Mouse (Mus musculus) WW6 (cell line): Measurements from ENCODE around the gene Col4a2.

Experiments
- DNase-seq: peaks from one replicate; pipeline ENCODE4 v3.0.0-alpha.2; 2013; ENCODE audit warnings: low read depth, low spot score

Col4a2 gene

DNA sequence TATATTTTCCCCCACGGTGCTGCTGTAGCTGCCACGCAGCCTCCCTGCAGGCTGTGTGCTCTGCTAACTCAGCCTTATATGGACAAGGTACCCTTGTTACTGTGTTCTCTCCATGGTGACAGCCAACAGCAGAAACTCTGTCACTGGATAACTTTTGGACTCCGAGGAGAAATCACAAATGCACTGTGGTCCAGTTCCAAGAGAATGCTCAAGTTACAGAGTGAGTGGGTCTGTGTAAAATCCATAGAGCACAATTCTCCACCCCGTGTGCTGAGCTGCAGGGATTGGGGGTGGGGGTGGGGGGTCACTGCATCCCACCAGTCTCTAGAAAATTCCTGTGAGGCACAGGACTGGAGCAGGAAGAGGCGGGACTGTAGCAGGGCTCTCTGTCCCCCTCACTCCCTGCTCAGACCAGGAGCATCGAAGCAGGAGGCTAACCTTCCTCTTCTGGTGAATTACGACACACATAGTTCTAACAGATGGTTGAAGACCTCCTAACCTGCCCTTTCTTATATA is 45.4 kb downstream of the Col4a2 start:
- DNase-seq = no peak

DNA sequence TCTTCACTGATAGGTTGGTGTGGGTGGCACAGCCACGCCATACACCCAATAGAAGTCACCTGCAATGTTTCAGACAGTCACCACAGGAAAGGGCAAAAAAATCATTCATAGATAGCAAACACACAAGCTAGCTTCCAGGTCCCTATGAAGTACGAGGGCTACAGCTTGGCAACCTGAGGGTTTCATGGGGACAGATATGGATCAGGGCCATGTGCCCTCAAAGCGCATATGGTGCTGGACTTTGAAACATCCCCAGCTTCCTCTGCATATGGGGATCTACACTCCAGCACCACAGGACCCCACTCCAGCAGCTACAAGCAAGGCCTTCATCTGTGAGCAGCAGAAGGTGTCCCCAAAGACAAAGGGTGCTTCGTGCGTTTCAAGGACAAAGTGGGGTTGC is 47.2 kb downstream of the Col4a2 start:
- no peak for DNase-seq

DNA sequence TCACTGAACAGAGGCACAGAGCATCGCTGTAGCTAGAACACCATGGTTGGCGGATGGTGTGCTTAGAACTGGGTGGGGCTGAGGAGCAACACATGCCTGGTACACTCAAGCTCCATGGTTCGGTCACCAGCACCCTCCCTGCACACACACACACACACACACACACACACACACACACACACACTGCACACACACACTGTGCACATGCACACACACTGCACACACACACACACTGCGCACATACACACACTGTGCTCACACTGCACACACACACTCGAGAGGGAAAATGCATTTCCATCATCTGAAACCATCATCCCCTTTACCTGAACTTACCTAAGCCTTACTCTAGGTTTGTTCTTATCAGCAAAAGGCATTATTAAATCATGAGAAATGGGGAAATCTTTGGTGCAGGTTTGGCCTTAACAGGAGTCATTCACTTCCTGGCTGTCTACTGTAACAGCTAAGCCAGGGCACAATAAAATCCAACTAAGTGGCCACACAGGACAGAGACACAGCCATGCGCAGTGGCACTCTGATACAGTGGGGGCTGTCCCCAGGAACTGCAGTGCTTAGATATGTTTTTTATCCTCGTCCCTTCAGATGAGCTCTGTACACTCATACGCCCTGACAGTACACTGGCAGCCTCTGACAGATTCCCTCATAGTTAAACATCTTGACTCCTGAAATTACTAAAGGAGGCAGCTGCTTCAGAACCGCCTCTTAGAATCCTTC is 49.1 kb downstream of the Col4a2 start:
- DNase-seq = no peak

- DNase-seq = no peak
These were observed 49.9 kb downstream of the Col4a2 start for GRCm38 (mm10) chr8:11362278-11363214.

DNA sequence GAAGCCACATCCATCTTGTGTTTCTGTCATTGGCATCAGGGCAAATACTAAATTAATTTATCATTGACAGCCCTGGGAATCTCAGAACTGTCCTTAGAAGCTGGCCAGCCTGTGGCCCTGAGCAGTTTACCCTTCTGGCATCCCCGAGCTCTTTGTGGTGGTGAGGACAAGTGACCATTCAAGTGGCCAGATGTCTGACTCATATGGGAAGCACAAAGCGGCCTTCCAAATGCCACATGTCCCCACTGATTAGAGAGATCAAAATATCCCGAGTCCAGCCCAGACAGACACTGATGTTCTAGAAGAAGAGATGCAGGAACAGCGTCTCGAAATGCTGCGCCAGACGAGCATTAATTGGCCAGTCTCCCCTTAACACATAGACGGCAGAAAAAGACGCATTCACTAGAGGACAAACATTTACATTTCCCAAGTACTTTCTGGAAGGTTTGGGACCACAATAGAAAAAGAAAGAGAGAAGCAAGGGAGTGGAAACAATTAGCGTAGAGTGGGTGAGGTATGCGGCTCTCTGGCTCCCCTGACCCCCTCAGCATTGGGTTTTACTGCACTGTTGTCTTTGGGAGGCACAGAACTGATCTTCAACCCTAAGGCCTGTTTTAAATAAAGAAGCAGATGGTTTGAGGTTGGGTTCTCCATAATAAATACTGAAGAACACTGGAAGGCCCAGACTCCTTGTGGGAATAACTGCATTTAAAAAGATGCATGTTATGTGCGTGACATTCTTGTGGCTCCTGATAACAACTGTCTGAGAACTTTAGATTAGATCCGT is 50.9 kb downstream of the Col4a2 start:
- no peak for DNase-seq

GRCm38 (mm10) chr8:11366251-11366650 is 53.6 kb downstream of the Col4a2 start:
- DNase-seq = no peak

DNA sequence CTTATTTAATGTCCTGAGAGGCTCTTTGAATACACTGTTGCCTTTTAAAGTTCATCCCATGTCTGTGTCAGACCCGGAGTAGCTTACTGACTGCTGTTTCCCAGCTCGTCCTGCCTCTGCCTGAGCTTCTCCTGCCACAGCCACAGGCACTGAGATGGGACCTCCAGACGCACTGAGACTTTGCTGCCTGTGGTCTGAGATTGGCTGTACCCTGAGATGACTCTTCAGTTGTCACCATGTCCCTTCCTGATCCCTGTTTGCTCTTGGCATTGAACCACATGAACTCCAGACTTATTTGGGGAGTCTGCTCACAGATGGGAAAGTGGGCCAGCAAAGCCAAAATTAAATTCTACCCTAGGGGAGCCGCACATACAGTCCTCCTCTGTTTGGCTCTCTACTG is 54.1 kb downstream of the Col4a2 start:
- DNase-seq = no peak

GRCm38 (mm10) chr8:11367670-11368069 is 55.1 kb downstream of the Col4a2 start:
- DNase-seq = no peak

DNA sequence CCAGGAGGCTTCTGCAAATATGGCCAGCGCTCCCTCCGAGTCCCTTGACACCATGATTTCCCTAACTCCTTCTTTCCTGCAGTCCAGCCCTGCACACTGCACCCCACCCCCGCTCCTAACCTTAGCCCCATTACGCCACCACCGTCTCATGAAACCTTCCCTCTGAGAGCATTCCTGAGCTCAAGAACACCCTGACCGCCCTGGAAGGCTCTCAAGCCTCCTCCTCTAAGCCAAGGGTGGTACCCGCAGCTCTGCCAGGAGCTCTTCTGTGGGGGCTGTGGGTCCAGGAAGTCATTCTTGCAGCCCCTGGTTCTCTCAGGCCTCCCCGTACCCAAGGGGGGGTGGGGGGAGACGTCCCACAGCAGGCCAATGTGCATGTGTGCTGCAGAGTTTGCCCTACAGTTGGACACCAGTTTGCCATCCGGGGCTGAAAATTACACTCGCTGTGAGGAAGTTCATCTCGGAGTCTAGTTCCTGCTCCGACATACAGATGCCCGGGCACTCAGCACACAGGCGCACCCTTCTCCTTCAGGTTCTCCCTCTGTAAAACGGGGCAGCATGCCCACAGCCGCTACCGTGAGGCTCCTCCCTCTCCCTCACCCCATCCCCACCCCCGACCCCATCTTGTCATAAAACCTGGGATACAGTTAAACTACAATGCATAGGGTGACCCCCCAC is 57.1 kb downstream of the Col4a2 start:
- no peak for DNase-seq

DNA sequence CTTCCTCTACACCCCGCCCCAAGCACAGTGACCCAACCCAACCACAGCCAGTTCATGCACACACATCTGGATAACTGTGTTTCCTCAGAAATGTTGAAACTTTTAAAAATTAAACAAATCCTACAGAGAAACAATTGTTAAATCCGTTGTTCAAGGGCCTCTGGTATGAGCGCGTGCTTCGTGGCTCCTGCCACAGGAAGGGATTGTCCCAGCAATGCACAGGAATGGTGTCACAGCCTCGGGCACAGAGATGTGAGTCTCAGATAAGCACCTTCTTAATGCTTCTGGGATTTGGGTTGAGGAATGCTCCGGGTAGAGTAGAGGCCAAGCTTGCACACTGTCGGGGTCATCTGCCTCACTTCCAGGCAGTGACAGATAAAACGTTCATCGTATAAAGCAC is 58.7 kb downstream of the Col4a2 start:
- no peak for DNase-seq

DNA sequence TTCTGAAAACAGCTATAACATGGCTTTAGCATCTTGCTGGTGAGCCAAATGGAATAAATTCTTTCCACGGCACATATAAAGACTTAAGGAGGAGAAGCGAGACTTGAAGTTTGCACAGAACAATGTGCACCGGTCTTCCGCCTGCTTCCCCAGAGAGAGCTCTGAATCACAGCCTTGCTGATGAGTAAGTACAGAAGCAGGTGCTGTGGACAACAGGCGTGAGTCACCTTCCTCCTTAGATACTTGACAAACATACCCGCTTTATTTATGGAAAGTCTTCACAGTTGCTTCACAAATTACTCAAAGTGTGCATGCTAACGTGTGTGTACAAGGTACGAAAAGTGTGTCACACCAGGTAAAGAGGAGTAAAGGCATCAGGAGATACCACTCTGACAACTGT is 59.5 kb downstream of the Col4a2 start:
- no peak for DNase-seq

- DNase-seq = no peak
These were observed 61.2 kb downstream of the Col4a2 start for GRCm38 (mm10) chr8:11373643-11374325.

DNA sequence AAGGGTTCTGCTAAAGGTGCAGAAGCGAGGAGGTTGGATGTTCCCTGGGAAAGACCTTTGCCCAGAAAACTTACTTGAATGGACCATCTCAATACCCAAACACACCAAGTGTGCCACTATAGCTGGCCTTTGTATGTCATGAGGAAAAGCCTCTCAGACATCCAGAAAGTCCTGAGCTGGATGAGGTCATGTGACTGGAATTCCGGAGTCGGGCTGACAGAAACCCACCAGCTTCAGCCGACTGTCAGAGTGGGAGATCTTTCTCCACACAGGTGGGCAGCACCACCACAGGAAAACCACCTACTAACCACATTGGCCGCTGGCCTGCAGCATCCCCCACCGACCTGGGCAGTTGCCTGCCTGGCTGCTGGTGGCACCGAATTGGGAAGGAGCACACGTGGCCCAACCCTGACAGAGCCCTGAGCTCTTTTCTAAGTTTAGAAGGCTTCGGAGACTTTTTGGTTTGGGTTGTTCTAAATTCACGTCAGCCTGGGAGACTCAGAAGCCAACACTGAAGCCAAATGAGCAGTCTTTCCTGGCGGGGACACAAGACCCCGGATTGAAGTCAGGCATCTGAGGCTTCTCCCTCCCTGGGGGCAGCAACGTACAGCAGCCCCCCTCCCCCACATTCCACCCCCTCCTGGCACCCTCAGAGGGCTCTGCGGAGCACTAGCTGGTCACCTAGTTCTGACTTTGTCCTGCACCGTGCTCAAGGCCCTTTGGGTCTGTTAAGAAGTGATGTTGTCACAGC is 61.9 kb downstream of the Col4a2 start:
- no peak for DNase-seq

DNA sequence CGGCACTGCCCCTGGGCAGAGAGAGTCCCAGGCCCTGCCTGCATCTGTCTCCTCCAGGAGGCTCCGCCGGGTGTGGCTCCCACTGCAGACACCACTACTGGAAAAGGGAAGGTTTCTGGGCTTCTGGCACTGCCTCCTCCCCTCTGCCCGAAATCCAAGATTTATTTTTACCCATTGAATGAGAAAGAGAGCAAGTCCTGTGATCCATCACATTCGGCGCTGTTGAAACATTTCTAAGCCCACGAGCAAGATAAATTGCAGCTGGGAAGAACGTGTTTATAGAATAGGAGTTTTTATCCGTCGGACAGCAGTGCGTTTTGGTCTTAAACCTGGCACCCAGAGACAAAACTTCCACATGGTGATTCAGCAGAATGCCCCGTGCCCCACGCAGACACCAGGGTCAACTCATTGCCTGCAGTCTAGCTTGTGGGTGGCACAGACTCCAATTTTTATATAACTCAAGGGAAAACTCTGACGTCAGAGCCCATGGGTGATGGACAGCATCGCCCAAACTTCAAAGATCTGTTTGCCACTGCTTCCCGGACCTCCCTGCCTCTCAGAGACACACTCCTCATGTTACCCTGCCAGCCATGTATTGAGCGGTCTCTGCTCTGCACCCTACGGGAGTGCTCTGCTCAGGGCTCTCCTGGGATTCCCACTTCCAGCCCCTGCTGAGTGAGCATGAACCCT is 63.3 kb downstream of the Col4a2 start:
- no peak for DNase-seq

GRCm38 (mm10) chr8:11377391-11378210 is 65.0 kb downstream of the Col4a2 start:
- no peak for DNase-seq

DNA sequence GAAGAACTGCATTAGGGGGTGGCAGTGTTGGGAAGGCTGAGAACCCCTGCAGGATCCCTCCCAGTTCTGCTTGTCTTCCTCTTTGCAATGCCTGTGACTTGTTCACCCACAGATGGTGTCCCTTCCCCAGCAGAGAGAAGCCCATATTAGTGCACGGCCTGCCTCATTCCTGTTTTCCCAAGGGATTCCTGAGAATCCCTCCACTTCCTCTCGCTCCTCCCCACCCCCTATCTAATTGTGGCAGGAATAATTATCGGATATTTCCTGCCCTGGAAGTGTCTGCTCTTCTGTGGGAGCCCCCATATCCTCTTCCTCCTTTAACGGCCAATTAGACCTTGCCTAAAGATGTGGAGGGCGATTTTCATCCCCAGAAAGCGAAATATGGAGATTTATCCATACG is 67.0 kb downstream of the Col4a2 start:
- no peak for DNase-seq

DNA sequence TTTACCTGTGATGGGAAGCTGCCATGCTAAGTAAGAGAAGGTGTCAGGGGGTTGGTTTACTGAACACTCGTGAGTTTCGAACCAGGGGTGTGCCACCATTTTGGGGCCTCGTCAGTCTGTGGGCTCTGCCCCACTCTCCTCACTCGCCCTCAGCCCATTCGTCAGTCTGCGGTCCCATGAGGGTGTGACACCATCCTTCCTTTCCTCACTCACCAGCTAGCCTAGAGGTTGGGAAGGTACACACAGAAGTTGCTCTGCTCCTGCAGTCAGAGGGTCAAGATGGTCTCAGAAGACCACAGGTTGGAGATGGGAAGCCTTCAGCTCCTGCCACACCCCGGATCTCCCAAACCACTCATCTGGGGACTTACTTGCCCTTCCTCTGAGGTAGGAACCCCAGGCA is 68.9 kb downstream of the Col4a2 start:
- no peak for DNase-seq

DNA sequence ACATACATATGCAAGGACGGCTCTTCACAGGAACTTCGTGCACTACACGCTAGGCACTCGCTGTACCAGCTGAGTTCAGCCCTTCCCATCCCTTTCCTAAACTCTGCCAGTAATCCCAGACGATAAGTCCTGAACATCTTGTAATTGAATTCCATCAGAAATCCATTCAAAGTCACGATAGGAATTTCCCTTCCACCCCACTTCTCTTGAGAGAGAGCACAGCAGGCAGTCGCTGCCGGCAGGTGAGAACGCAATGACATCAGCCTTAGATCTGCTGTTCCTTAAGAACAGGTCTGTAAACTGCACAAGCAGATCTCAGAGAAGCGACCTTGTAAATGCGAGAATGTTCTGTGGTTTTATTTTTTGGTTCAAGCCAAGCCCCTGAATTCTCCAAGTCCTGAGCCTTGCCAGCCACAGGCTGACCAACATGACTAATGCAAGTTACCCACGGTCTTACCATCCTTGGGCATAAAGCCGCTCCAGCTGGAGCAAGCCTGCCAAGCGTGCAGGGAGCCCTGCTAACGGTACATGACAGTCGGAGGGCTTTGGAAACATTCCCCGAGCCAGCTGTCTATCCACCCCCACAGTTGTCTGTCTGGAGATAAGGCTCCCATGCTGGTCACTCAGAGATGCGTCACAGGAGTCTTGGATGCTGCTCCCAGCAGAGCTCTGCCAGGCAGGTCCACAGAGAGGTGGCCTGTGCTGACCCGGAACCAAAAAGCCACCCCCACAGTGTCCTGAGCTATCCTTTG is 69.6 kb downstream of the Col4a2 start:
- DNase-seq = peak; percentile 11
